Mouse (Mus musculus): ENCODE measurements at regions not wholly inside any gene's neighbourhood (a gene's known extent, or its start where the extent isn't known, plus 50 kb on each side); places are given as distances from the start of the nearest gene placed in this dataset.

DNA sequence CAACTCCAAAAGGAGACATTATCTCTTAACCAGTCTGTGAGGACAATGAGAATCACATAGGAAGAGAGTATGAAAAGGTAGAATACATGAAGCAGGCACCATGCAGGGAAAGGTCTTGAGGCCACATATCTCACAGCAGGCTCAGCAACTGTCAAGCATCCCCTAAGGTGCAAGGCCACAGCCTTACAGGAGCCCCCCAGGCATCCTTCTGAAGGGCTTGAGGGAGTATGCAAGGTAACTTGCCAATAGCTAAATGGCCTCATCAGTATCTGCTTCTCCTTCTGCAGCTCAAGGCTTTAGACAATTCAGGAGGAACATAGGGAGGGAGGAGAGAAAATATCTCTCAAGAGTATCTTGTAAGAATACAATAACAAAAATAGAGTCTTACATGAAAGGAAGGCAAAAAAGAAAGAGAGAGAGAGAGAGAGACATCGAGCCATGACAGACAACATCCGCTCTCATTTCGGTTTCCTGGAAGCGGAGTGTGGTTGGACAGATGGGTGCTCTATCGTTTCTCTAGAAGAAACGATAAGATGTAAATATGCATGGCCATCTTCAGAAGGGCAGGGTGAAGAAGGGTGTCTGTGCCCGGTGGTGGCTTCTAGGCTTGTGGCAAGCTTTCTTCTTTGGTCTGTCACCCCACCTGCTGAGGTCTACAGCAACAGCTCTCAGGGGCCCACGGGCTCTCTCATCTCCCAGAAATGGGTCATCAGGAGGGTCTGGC, 349.6 kb upstream of the 3110018I06Rik start:
- DNase-seq (ENCODE audit: low spot score in 2 of 2): no peak

DNA sequence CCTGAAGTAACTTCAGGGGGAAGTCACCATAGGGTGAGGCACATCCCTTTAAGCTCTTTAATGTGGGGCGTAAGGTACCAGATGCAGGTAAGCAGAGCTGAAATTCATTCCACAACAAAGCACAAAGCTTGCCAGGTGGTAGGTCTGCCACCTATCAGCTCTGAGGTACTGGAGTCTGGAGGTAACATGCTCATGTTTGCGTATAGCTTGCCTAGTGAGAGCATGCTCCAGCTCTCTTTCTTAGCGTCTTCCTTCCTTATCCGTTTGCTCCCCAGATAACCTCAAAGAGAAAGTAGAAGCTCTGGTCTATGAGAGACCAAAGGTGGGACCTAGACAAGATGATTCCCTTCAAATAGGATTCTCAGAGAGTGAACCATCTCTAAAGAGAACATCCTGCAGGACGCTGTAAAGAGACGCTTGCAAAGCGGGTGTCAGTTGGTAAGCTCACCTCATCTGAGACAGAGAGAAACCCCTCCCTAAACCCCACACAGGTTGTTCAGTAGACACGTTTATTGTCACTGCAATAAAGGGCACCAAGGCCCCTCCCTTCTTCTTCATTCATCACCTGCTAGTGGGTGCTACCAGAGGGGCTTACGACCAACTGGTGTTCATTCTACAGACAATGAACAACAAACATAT, 347.4 kb upstream of the 3110018I06Rik start:
- no peak for DNase-seq (ENCODE audit: low spot score in 2 of 2)

DNA sequence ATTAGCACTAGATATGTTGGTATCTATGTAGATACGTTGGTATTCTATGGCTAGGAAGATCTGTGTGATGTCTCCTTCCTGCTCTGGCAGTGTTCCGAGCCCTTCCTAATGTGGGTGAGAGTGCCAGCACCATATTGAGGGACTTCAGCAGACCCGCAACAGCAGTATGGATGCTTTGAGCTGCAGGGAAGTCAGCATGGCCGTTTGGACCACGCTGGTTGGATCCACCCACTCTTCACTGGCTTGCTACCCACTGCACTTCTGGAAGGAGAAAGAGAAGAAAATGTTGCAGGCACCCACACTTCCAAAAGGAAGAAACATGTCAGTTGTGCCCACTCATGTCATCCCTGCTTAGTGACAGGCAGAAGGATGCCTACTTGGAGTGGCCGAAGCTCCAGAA, 346.2 kb upstream of the 3110018I06Rik start:
- no peak for DNase-seq (ENCODE audit: low spot score in 2 of 2)

DNA sequence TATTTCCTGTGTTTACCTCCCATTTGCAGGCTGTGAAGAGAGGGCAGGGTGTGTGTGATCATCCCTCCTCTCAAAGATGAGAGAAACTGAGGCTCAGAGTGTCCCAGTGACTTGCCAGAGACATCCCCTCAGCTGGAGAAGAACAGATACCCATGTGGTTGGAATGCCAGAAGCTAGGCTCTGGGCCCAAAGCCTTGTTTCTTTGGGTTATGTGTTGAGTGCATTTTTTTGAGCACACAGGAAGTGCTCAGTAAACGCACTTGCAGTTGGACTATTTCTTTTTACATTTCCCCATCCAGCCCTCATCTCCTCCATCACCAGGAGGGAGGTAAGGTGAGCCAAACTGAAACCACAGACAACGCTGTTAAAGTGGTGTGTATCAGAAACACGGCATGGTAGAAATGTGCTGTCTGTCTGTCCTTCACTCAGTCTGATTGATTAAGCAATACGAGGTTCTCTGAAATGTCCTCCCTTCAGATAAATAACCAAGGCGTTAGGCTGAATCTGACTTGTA, 341.8 kb upstream of the 3110018I06Rik start:
- no peak for DNase-seq (ENCODE audit: low spot score in 2 of 2)

DNA sequence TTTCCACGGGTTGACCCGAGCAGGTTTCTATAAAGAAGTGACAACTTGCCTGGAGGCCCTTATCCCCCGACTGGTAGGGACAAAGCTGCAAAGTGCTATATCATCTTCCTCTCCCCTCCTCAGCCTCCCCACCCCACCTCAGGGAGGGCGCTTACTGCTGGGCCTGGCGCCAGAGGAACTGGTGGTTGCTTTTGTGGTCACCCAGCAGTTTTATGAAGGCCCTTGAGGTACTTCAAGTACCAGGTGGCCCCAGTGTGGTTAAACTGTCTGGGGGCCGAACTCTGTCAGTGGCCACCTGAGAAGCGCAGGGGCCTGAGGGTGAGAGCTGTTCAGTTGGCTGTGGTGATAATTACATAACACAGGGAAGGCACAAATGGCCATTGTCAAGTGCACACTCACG, 340.0 kb upstream of the 3110018I06Rik start:
- DNase-seq (ENCODE audit: low spot score in 2 of 2): no peak

DNA sequence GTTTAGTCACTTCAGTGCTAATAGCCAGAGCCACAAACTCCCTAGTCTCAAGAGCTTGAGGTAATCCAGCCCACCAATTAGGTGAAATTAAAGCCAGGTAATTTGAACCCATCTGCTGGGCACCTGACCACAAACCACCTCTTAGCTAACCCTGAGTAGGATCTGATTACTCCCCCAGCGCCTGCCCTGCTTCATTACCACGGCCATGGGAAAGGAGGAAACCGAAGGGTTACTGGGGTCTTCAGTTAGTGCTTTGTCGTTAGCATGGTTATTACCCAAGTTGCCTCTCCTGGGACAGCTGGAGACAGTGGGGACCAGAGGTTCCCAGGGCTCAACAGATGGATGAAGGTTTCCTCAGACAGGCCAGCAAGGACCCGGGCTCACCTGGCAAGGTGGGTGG, 337.3 kb upstream of the 3110018I06Rik start:
- DNase-seq (ENCODE audit: low spot score in 2 of 2): no peak

DNA sequence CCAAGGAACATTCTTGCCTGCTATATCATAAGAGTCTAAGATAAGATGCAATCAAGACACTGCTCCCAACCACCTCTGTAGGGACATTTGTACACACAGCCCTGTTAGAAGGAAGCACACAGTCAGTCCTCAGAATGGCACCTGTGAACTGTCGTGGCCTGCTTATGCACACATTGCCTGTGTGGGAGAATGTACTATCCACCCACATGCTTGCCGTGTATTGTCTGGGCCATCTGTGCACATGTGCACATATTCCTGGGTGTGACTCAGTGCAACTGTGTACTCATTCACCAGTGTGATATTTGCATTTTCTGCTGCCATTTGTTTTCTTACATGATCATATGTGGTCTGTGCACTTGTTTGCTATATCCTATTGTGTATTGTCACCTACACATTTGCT, 333.8 kb upstream of the 3110018I06Rik start:
- no peak for DNase-seq (ENCODE audit: low spot score in 2 of 2)

DNA sequence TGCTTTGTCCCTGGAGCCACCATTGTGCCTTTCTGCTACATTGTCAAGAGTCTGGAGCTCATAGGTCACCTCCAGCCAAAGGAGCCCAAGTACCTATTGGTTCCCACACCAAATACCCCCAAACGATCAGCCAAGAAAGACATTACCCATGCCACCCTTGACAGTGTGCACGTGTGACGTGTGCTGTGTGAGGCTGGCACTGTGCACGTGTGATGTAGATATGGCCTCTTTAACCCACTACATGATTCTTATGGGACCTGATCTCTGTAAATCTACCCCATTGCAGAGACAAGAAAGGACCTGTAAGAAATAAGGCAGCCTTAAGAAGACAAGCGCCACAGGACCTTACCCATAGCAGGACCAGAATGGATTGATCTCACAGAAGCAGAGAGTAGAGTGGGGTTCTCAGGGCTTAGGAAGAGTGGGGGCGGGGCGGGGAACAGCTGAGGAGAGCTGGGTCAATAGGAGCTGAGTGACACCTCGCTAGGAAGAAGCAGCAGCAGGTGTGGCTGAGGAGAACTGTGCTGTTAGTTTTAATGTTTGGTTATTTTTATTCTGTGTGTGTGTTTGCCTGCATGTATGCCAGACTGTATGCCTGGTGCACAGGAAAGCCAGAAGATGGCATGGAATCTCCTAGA, 331.5 kb upstream of the 3110018I06Rik start:
- no peak for DNase-seq (ENCODE audit: low spot score in 2 of 2)

DNA sequence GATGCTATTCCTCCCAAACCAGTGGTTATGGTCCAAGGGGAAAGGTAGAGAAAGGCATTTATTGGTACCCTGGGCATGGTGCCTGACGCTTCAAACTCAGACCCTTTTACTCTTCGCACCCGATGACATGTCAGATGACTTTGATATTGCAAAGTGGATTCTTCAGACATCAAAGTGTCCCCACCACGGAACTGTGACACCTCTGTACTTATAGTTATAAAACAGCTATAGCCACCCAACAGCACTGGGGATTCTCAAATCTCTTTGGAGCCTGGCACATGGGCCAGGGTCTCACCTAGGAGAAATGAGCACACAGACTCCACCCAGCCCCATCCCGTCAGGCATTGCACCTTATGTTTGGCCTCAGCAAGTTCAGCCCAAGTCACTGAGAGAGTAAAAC, 329.3 kb upstream of the 3110018I06Rik start:
- no peak for DNase-seq (ENCODE audit: low spot score in 2 of 2)

DNA sequence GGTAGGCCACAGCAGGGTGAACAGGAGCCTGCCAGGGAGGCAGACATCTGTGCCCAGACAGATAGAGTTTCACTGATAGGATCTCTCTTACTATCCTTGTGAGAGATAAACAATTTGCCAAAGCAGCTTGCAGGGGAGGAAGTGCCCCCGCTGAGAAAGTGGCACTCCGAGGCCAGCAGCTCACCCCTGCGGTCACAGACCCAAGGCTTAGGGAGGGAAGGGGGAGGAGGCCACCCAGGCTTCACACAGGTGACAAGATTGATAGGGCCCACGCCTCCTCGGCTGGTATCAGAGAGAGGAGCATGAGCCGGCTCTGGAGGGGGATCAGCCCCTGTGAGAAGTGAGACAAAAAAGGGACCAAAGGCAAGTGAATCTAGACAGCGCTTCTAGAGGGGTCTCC, 328.3 kb upstream of the 3110018I06Rik start:
- no peak for DNase-seq (ENCODE audit: low spot score in 2 of 2)

DNA sequence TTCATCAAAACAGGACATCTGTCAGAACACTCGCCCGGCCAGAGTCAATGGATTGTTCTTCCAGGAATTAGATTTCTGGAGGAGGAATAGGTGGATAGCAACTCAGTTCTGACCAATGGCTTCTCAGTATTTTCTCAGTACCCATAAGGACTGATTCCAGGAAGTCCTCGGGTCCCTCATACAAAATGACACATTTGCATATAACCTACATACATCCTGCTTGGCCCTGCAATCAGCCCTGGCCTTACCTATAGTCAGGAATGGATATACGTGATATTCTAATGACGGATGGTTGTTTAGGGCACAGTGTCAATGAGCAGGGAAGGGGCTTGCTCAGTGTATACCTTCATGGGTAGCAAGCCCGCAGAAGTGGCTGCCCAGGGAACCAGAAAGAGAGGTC, 327.8 kb upstream of the 3110018I06Rik start:
- DNase-seq (ENCODE audit: low spot score in 2 of 2): no peak

DNA sequence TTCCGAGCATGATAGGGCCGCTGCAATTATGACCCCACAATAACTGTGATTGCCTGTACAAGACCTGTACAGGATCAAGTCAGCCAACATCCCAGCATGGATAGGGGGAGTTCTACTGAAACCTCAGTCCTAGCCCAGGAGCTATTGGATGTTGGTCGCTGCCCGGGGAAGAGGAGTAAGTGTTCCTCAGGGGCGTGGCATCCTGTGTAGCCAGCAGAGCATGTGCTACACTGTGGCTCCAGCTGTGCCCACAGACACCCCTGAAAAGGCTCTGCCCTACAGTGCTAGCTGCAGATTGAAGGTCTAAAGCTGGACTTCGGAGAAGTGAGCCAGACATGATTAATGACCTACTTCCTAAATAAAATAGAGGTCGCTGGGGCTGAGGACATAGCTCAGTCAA, 317.5 kb upstream of the 3110018I06Rik start:
- no peak for DNase-seq (ENCODE audit: low spot score in 2 of 2)

DNA sequence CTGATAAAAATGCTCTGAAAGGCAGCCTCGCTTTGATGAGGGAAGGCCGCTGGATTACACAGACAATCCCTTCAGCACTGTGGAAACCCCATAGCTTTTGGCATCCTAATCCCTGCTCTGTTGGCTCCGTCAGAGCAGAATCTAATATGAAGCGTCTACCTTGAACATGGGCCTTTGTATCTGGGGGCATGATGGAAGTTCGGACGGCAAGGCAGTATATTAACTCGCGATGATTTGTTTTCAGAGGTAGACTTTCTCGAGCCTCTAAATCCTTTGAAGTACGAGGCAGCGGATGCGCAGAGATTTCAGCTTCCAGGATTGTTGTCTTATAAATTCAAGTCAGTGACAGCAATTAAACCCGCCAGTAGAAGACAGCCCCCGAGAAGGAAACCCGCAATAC, 316.8 kb upstream of the 3110018I06Rik start:
- DNase-seq (ENCODE audit: low spot score in 2 of 2): no peak

DNA sequence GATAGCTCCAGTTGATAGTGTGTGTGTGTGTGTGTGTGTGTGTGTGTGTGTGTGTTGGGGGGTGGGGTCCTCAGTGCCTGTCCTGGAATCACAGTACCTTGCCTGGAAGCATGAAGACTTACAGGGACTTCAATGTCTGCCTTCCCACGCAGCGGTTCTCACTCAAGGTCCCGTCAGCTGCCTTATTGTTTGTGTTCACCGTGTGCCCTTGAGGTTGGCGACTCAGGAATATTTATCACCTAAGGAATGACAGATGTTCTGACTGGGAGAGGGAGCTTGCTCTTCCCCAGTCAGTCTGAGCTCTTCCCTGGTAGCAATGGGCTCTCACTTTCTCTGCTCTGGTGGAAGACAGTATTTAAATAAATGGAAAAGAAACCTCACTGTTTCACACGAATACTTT, 309.8 kb upstream of the 3110018I06Rik start:
- DNase-seq (ENCODE audit: low spot score in 2 of 2): no peak

DNA sequence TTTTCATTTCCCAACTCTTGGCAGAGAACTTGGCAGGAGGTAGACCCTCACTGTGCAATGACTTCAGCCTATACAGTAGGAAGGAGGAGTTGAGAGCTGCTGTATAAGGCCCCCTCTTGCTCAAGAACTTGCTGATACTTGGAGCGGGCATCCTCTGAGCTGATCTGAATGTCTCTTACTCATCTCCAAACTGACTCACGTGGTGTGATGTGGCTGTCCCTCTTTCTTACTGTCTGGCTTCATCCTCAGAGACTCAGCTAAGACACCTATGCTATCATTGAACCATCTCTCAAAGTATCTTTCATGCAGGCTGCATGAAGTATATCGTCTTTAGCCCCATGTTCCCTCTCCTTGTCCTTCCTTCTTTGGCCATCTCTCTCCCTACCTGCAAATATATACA, 307.9 kb upstream of the 3110018I06Rik start:
- no peak for DNase-seq (ENCODE audit: low spot score in 2 of 2)

DNA sequence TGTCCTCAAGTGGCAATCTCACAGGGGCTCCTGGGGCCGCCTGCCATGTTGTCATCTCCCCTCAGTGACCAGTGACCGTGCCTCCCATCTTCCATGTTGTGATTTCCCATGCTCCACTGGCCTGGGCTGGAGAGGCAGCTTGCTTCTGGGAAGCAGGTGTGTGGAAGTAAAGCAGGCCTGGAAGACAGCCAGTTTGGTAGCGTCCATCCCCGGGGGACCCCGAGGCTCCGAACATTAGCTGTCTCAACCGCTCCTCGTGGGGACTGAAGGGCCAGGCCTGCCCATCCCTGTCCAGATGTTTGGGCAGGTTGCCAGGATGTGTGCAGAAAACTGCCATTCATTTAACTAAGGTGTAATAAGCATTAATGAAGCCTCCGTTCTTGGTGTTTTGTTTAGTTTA, 307.1 kb upstream of the 3110018I06Rik start:
- no peak for DNase-seq (ENCODE audit: low spot score in 2 of 2)

DNA sequence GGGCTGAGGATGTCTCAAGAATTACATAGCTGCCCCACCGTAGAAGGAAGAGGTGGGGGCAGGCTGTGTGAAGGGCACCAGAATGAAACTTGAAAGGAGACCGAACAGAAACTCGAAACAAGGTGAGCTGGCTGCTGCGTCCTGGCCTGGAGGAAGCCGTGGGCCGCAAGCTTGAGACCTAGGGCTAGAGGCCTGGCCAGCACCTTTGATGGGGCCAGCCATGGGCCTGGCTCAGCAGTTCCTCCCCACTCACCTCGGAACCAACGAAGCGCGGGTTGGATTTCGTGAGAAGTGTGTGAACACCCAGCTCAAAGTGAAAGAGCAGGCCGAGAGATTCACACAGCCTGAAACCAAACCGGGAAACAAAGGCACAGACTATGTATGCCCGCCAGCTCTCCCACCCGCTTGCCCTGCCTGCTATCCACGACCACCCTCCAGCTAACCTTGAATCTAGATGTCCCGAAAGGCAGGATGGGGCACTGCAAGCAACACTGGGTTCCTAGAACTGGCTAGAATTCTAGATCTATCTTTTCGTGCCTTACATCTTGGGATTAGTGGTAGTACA, 306.3 kb upstream of the 3110018I06Rik start:
- DNase-seq (ENCODE audit: low spot score in 2 of 2): no peak

DNA sequence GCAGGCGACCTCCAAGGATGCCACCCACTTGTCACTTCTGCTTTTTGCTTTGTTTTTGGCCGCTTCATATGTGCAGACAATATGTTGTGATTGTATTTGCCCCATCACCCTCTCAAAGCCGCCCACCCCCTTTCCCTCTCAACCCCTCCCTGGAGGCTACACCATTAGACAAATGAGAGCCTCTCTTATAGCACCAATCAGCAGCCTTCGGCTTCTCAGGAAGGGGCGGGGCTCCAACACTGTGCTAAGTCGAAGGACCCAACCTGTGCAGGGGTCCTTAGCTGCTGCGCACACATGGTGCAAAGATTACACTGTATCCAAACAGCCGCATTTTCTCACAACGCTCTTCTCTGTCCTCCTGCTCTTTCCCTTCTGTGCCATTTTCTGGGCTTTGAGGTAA, 305.1 kb upstream of the 3110018I06Rik start:
- no peak for DNase-seq (ENCODE audit: low spot score in 2 of 2)

DNA sequence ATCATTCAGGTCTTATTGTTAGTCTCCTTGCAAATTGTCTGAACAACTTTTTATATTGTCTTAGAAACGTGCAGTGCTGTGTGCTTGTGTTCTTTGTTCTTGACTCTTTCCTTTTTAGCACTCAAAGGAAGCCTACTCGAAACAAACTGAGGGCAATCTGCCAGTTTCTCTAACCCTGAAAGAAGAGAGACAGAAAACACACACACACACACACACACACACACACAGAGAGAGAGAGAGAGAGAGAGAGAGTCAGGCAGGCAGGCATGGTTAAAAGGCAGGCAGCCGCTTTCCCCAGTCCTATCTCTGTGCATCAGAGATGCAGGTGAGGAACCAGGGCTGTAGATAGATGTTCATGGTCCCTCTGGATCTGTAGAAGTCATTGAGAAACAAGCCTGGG, 304.0 kb upstream of the 3110018I06Rik start:
- no peak for DNase-seq (ENCODE audit: low spot score in 2 of 2)

DNA sequence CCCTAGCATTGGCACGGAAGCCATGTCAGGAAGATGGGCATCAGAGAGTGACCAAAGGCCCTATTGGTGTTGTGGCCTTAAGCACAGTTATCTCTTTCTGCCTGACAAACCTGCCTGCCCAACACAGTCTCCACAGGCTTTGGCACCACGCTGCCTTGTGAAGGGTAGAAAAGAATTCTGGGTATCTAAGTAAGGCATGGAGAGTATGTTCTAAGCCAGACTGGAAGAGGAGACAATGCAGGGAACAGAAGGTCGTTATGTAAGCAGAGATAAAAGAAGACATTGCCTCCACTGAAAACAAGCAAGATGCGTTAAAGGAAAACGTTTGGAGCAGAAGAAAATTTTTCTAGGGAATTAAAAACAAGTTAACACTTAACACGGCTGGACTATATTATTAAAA, 302.1 kb upstream of the 3110018I06Rik start:
- no peak for DNase-seq (ENCODE audit: low spot score in 2 of 2)

DNA sequence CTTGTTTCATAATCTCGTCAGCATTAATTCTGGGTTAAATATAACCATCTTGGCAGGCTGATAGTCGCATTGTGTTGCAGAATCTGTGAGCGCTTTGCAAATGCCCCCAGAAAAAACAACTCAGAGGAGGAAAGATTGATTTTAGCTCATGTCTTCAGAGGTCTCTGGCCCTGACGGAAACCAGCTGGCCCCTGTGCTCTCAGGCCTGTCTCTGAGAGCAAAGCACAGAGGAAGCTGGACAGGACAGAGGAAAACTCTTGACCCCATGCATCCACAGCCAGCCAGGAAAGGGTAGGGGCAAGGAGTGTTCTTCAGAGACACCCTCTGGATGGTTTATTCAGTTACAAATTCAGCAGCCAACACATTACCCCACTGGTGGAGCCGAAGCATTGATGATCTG, 300.4 kb upstream of the 3110018I06Rik start:
- no peak for DNase-seq (ENCODE audit: low spot score in 2 of 2)

DNA sequence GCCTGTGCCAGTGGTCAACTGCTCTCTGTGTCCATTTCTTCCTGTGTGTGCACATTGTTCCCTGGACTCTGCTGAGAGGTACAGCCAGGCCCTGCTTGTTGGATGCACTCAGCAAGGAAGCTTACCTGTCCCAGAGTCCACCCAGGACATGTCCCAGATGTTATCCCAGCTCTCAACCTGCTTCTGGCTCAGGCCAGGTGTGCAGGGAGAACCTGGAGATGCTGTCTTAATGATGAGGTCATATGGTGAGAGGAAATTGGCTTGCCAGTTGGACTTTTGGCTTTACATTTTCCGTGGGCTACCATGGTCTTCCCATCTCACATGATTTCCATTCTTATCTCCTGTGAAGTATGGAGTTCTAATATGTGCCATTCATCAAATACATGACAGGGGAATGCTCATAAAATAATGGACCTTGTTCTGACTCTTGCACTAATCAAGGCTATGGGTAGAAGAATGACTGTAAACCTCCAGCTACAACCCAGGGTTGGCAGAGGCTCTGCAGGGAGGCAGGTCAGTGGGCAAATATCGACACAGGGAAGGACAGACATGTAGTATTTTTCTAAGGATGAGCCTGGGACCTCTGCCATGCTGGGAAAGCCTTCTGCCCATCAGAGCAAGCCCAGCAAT, 289.9 kb upstream of the 3110018I06Rik start:
- no peak for DNase-seq (ENCODE audit: low spot score in 2 of 2)

Measured in adrenal gland, postnatal 4 days (tissue).